Mouse (Mus musculus): ENCODE results near the gene Ciao2a. TPM values are rescaled to one million over a fixed set of nuclear protein-coding genes. Genes with fewer than 3 reads are reported as not detected.

Ciao2a gene
- polyA plus RNA-seq, 1 experiment from 2014 or later = 123 TPM

- WGBS = 73% methylated on average over 9 of the region's 9 CpGs
- no peak overlapping the region for H3K4me3 ChIP-seq
- no peaks in the 10 kb centered on the region for H3K4me1 ChIP-seq
- H3K4me2 ChIP-seq (replicated peaks) = no peak overlapping the region
- ATAC-seq (ENCODE audit: low FRiP score) = no peak
- 0 out of 2 replicates have a peak, but pooled peaks cover 11% of the 10 kb centered on the region for H3K27me3 ChIP-seq
- H3K27ac ChIP-seq = no peak overlapping the region
- no peaks in the 10 kb centered on the region for H3K36me3 ChIP-seq
- no peak overlapping the region for H3K9ac ChIP-seq
- no peaks in the 10 kb centered on the region for H3K9me3 ChIP-seq (replicated peaks)
Measured at GRCm38 (mm10) chr9:66152011-66152410, 25.6 kb downstream of the Ciao2a start.

GRCm38 (mm10) chr9:66153594-66153993 lies 27.2 kb downstream of the Ciao2a start:
- Histone ChIP-seq H3K4me2 (replicated peaks) (no peak overlapping the region), H3K4me1 (peaks cover 8% of the 10 kb centered on the region; the same call in 1 of the 2 replicates), H3K27ac (no peak overlapping the region), H3K4me3 (no peak overlapping the region), H3K9ac (no peak overlapping the region), H3K9me3 (replicated peaks) (no peaks in the 10 kb centered on the region), H3K27me3 (peaks cover 26% of the 10 kb centered on the region), H3K36me3 (no peaks in the 10 kb centered on the region)
- WGBS = 87% methylated on average over 6 of the region's 6 CpGs
- no peak for ATAC-seq (ENCODE audit: low FRiP score)

- peaks cover 30% of the 10 kb centered on the region for H3K27me3 ChIP-seq
- H3K9me3 ChIP-seq (replicated peaks) = no peaks in the 10 kb centered on the region
- H3K4me3 ChIP-seq = no peak overlapping the region
- WGBS = 94% methylated on average over 9 of the region's 9 CpGs
- H3K36me3 ChIP-seq = no peaks in the 10 kb centered on the region
- ATAC-seq (ENCODE audit: low FRiP score) = no peak
- H3K9ac ChIP-seq = no peak overlapping the region
- H3K4me1 ChIP-seq = peaks cover 8% of the 10 kb centered on the region; the same call in 1 of the 2 replicates
- no peak overlapping the region for H3K27ac ChIP-seq
- H3K4me2 ChIP-seq (replicated peaks) = no peak overlapping the region
Measured at GRCm38 (mm10) chr9:66154013-66154412, 27.6 kb downstream of the Ciao2a start.

- peaks cover 8% of the 10 kb centered on the region; the same call in 1 of the 2 replicates for H3K4me1 ChIP-seq
- peaks cover 38% of the 10 kb centered on the region for H3K27me3 ChIP-seq
- 78% methylated on average over 1 of the region's 1 CpGs for WGBS
- H3K36me3 ChIP-seq = no peaks in the 10 kb centered on the region
- ATAC-seq (ENCODE audit: low FRiP score) = no peak
- no peak overlapping the region for H3K27ac ChIP-seq
- H3K9me3 ChIP-seq (replicated peaks) = no peaks in the 10 kb centered on the region
- H3K4me3 ChIP-seq = no peak overlapping the region
- no peak overlapping the region for H3K4me2 ChIP-seq (replicated peaks)
- H3K9ac ChIP-seq = no peak overlapping the region
Measured at GRCm38 (mm10) chr9:66155534-66155933, 29.1 kb downstream of the Ciao2a start.

GRCm38 (mm10) chr9:66157958-66158830 lies 31.8 kb downstream of the Ciao2a start, which contains the start of gene Dapk2:
Dapk2 (plus strand) TSS chr9:66158223.
- peak within 1 kb of the TSS; percentile 59 for H3K9ac ChIP-seq
- no peak within 1 kb of the TSS for H3K27ac ChIP-seq
- peaks cover 30% of the 10 kb centered on the region for H3K27me3 ChIP-seq
- H3K9me3 ChIP-seq (replicated peaks) = no peaks in the 10 kb centered on the region
- peak within 1 kb of the TSS; percentile 61 for H3K4me2 ChIP-seq (replicated peaks)
- 3% methylated on average over 58 of the region's 58 CpGs for WGBS
- no peaks in the 10 kb centered on the region for H3K36me3 ChIP-seq
- H3K4me1 ChIP-seq = peaks cover 8% of the 10 kb centered on the region; the same call in 1 of the 2 replicates
- peak within 1 kb of the TSS; percentile 39 for H3K4me3 ChIP-seq
- peak; percentile 68 for ATAC-seq (ENCODE audit: low FRiP score)

GRCm38 (mm10) chr9:66158885-66159430 lies 32.5 kb downstream of the Ciao2a start:
- 87% methylated on average over 6 of the region's 6 CpGs for whole genome bisulfite sequencing
- no peak overlapping the region for H3K4me2 ChIP-seq (replicated peaks)
- H3K4me3 ChIP-seq = no peak overlapping the region

GRCm38 (mm10) chr9:66160155-66160554 lies 33.7 kb downstream of the Ciao2a start:
- Histone ChIP-seq H3K4me1 (peaks cover 8% of the 10 kb centered on the region; the same call in 1 of the 2 replicates), H3K4me3 (no peak overlapping the region), H3K36me3 (no peaks in the 10 kb centered on the region), H3K27ac (no peak overlapping the region), H3K9me3 (replicated peaks) (no peaks in the 10 kb centered on the region), H3K4me2 (replicated peaks) (no peak overlapping the region), H3K9ac (no peak overlapping the region), H3K27me3 (peaks cover 30% of the 10 kb centered on the region)
- no peak for ATAC-seq (ENCODE audit: low FRiP score)
- 100% methylated on average over 2 of the region's 2 CpGs for WGBS

More at GRCm38 (mm10) chr9:66158885-66159430, 32.5 kb downstream of the Ciao2a start:
- Histone ChIP-seq H3K4me1 (peaks cover 8% of the 10 kb centered on the region; the same call in 1 of the 2 replicates), H3K9ac (no peak overlapping the region), H3K27me3 (peaks cover 30% of the 10 kb centered on the region), H3K27ac (no peak overlapping the region), H3K9me3 (replicated peaks) (no peaks in the 10 kb centered on the region), H3K36me3 (no peaks in the 10 kb centered on the region)
- no peak for ATAC-seq (ENCODE audit: low FRiP score)

- no peak overlapping the region for H3K9ac ChIP-seq
- ATAC-seq (ENCODE audit: low FRiP score) = no peak
- no peaks in the 10 kb centered on the region for H3K36me3 ChIP-seq
- H3K4me3 ChIP-seq = no peak overlapping the region
- H3K27ac ChIP-seq = no peak overlapping the region
- H3K9me3 ChIP-seq (replicated peaks) = no peaks in the 10 kb centered on the region
- no peak overlapping the region for H3K4me2 ChIP-seq (replicated peaks)
- WGBS = 87% methylated on average over 9 of the region's 9 CpGs
- peaks cover 8% of the 10 kb centered on the region for H3K4me1 ChIP-seq
- peaks cover 17% of the 10 kb centered on the region for H3K27me3 ChIP-seq
Measured at GRCm38 (mm10) chr9:66162995-66163394, 36.6 kb downstream of the Ciao2a start.

GRCm38 (mm10) chr9:66167222-66167621 lies 40.8 kb downstream of the Ciao2a start:
- Histone ChIP-seq H3K27ac (no peak overlapping the region), H3K9ac (no peak overlapping the region), H3K9me3 (replicated peaks) (no peaks in the 10 kb centered on the region), H3K4me1 (peaks cover 19% of the 10 kb centered on the region), H3K4me2 (replicated peaks) (no peak overlapping the region), H3K4me3 (no peak overlapping the region), H3K36me3 (no peaks in the 10 kb centered on the region), H3K27me3 (no peaks in the 10 kb centered on the region)
- no peak for ATAC-seq (ENCODE audit: low FRiP score)
- 89% methylated on average over 5 of the region's 5 CpGs for WGBS

GRCm38 (mm10) chr9:66168233-66168632 lies 41.8 kb downstream of the Ciao2a start:
- no peaks in the 10 kb centered on the region for H3K36me3 ChIP-seq
- no peak for ATAC-seq (ENCODE audit: low FRiP score)
- peaks cover 19% of the 10 kb centered on the region for H3K4me1 ChIP-seq
- H3K27ac ChIP-seq = no peak overlapping the region
- H3K4me3 ChIP-seq = no peak overlapping the region
- WGBS = 6% methylated on average over 1 of the region's 1 CpGs
- no peaks in the 10 kb centered on the region for H3K27me3 ChIP-seq
- no peak overlapping the region for H3K9ac ChIP-seq
- no peaks in the 10 kb centered on the region for H3K9me3 ChIP-seq (replicated peaks)
- H3K4me2 ChIP-seq (replicated peaks) = no peak overlapping the region

- no peak overlapping the region for H3K4me2 ChIP-seq (replicated peaks)
- H3K4me3 ChIP-seq = no peak overlapping the region
- 9% methylated on average over 5 of the region's 5 CpGs for WGBS
- H3K9ac ChIP-seq = no peak overlapping the region
- no peaks in the 10 kb centered on the region for H3K27me3 ChIP-seq
- peaks cover 18% of the 10 kb centered on the region for H3K4me1 ChIP-seq
- no peaks in the 10 kb centered on the region for H3K36me3 ChIP-seq
- H3K27ac ChIP-seq = 0 out of 2 replicates have a peak overlapping the region, but pooled peaks have one; percentile 44
- ATAC-seq (ENCODE audit: low FRiP score) = peak; percentile 79
- no peaks in the 10 kb centered on the region for H3K9me3 ChIP-seq (replicated peaks)
Measured at GRCm38 (mm10) chr9:66170506-66170905, 44.1 kb downstream of the Ciao2a start.

- no peak for ATAC-seq (ENCODE audit: low FRiP score)
- H3K27ac ChIP-seq = no peak overlapping the region
- no peak overlapping the region for H3K4me3 ChIP-seq
- H3K9ac ChIP-seq = no peak overlapping the region
- WGBS = 53% methylated on average over 12 of the region's 12 CpGs
- no peak overlapping the region for H3K4me2 ChIP-seq (replicated peaks)
- H3K4me1 ChIP-seq = peaks cover 14% of the 10 kb centered on the region
- H3K9me3 ChIP-seq (replicated peaks) = no peaks in the 10 kb centered on the region
- H3K27me3 ChIP-seq = no peaks in the 10 kb centered on the region
- H3K36me3 ChIP-seq = no peaks in the 10 kb centered on the region
Measured at GRCm38 (mm10) chr9:66171275-66171921, 45.0 kb downstream of the Ciao2a start.

Data from hindbrain, embryonic 12.5 days (tissue).